Mouse (Mus musculus) hindbrain, embryonic 10.5 days (tissue): ENCODE results near the gene Pnpla7. TPM values are rescaled to one million over a fixed set of nuclear protein-coding genes. Genes with fewer than 3 reads are reported as not detected.

Source experiments
- DNase-seq: peaks from one replicate; pipeline ENCODE4 v3.0.0-alpha.2; 2017; ENCODE audit warnings: low spot score
- H3K27ac ChIP-seq: fragments of 300-500 bp; sonication (generic); 2 replicates; pipeline ENCODE4 v1.5.1; 2016; ENCODE audit warnings: mild to moderate bottlenecking, moderate library complexity
- H3K27me3 ChIP-seq: fragments of 300-500 bp; sonication (generic); 2 replicates; pipeline ENCODE4 v1.6.1; 2016; ENCODE audit warnings: mild to moderate bottlenecking; ENCODE audit not compliant: poor library complexity, insufficient read depth, severe bottlenecking
- H3K36me3 ChIP-seq: fragments of 300-500 bp; sonication (generic); 2 replicates; pipeline ENCODE4 v1.6.1; 2016; ENCODE audit warnings: mild to moderate bottlenecking, moderate library complexity
- H3K4me1 ChIP-seq: fragments of 300-500 bp; sonication (generic); replicated peaks from 2 replicates; pipeline ENCODE4 v1.6.1; 2016; ENCODE audit warnings: mild to moderate bottlenecking
- H3K4me3 ChIP-seq: fragments of 300-500 bp; sonication (generic); 2 replicates; pipeline ENCODE4 v1.5.1; 2016; ENCODE audit warnings: mild to moderate bottlenecking, moderate library complexity
- H3K9me3 ChIP-seq: fragments of 300-500 bp; sonication (generic); 2 replicates; pipeline ENCODE4 v1.6.1; 2016; ENCODE audit warnings: mild to moderate bottlenecking, moderate library complexity
- WGBS: fragments of 180-500 bp; shearing (Covaris S2); methylation state at CpG from one replicate; pipeline ENCODE4 v1.1.7; 2016; 5-methylcytosine and 5-hydroxymethylcytosine counted together
- polyA plus RNA-seq: library from polyadenylated mRNA; unstranded; fragments of >200 nt; fragmentation: Nextera tagmentation; extraction: Ambion mirVana; gene quantifications from 2 replicates; pipeline ENCODE4 v1.2.1, GENCODE M21; 2016

The Pnpla7 gene
- polyA plus RNA-seq, 1 experiment from 2014 or later: 3.9 TPM

GRCm38 (mm10) chr2:25006767-25007166 lies 30.9 kb downstream of the Pnpla7 start:
- WGBS: 86% methylated on average over 1 of the region's 1 CpGs
- no peak overlapping the region for H3K4me3 ChIP-seq

GRCm38 (mm10) chr2:25008250-25008649 lies 32.4 kb downstream of the Pnpla7 start:
- H3K36me3 ChIP-seq: no peaks in the 10 kb centered on the region
- no peaks in the 10 kb centered on the region for H3K27me3 ChIP-seq
- H3K4me3 ChIP-seq: no peak overlapping the region
- H3K4me1 ChIP-seq: no peaks in the 10 kb centered on the region
- no peak overlapping the region for H3K27ac ChIP-seq
- no peaks in the 10 kb centered on the region for H3K9me3 ChIP-seq
- no peak for DNase-seq

More at GRCm38 (mm10) chr2:25006767-25007166, 30.9 kb downstream of the Pnpla7 start:
- Histone ChIP-seq H3K27ac (no peak overlapping the region), H3K4me1 (no peaks in the 10 kb centered on the region), H3K36me3 (no peaks in the 10 kb centered on the region), H3K9me3 (no peaks in the 10 kb centered on the region), H3K27me3 (no peaks in the 10 kb centered on the region)
- no peak for DNase-seq

DNA sequence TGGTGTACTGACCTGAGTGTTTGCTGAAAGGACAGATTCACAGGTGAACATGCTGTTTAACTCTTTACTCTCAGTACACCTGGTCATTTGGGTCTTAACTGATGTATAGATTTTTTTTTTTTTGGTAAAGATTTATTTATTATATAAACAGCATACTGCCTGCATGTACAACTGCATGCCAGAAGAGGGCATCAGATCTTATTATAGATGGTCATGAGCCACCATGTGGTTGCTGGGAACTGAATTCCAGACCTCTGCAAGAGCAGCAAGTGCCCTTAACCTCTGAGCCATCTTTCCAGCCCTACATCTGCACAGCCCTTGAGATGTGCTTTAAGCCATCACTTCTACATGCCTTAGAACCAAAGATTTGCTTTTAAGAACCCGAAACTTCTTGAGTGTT lies 46.8 kb downstream of the Pnpla7 start:
- Histone ChIP-seq H3K9me3 (no peaks in the 10 kb centered on the region), H3K27me3 (no peaks in the 10 kb centered on the region), H3K36me3 (0 out of 2 replicates have a peak, but pooled peaks cover 3% of the 10 kb centered on the region), H3K4me1 (0 out of 2 replicates have a peak, but pooled peaks cover 6% of the 10 kb centered on the region), H3K27ac (no peak overlapping the region), H3K4me3 (no peak overlapping the region)
- 94% methylated on average over 1 of the region's 1 CpGs for WGBS
- DNase-seq: no peak

DNA sequence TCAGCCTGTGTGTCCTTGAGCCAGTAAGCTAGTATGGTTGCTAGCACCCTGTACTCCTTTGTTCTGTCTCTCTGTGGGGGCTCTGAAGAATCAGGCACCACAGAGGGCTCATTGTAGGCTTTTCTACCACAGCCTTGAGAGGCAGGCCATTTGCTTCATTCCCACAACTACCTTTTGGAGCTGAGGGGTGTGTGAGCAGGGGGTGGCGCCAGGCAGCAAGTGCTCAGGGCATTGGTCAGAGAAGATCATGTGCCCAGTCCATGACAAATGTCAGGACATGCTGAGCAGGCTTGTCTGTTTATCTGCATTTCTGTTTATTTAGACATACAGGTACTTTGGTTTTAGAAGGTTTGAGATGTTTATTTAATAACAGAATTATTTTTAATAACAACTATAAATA lies 49.3 kb downstream of the Pnpla7 start:
- Histone ChIP-seq H3K9me3 (no peaks in the 10 kb centered on the region), H3K4me3 (no peak overlapping the region), H3K36me3 (no peaks in the 10 kb centered on the region), H3K4me1 (0 out of 2 replicates have a peak, but pooled peaks cover 6% of the 10 kb centered on the region), H3K27ac (no peak overlapping the region), H3K27me3 (no peaks in the 10 kb centered on the region)
- no peak for DNase-seq
- 83% methylated on average over 1 of the region's 1 CpGs for WGBS

DNA sequence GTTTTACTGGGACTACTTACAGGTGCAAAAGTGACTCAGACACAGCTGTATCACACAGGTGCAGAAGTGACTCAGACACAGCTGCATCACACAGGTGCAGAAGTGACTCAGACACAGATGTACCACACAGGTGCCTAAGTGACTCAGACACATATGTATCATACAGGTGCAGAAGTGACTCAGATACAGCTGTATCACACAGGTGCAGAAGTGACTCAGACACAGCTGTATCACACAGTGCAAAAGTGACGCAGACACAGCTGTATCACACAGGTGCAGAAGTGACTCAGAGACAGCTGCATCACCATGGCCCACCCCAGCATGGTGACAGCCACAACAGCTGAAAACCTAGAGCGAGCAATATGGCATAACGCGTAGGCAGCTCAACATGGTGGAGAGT lies 59.2 kb downstream of the Pnpla7 start:
- DNase-seq: no peak
- H3K27me3 ChIP-seq: no peaks in the 10 kb centered on the region
- WGBS: 95% methylated on average over 4 of the region's 4 CpGs
- H3K27ac ChIP-seq: no peak overlapping the region
- no peaks in the 10 kb centered on the region for H3K4me1 ChIP-seq
- H3K9me3 ChIP-seq: no peaks in the 10 kb centered on the region
- no peaks in the 10 kb centered on the region for H3K36me3 ChIP-seq
- no peak overlapping the region for H3K4me3 ChIP-seq

DNA sequence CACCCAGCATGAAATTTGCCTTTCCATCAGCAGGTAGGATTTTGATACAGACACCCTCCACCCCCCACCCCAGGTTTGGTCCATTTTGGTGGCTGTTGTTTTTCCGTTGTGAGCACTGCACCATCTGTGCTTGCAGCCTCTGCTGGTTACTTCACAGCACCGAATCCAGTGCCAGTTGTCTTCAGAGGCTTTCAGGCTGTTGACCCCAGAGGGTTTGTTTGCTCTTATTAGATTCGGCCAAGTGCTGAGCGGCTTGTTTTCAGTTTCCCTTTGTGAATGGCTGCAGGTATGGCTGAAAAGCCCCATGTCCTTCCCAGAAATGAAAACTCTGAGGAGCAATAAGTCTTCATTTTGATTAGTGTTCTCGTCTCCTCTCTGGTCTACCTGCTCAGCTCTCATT lies 64.3 kb downstream of the Pnpla7 start:
- Histone ChIP-seq H3K27ac (no peak overlapping the region), H3K9me3 (no peaks in the 10 kb centered on the region)
- 89% methylated on average over 5 of the region's 5 CpGs for WGBS

DNA sequence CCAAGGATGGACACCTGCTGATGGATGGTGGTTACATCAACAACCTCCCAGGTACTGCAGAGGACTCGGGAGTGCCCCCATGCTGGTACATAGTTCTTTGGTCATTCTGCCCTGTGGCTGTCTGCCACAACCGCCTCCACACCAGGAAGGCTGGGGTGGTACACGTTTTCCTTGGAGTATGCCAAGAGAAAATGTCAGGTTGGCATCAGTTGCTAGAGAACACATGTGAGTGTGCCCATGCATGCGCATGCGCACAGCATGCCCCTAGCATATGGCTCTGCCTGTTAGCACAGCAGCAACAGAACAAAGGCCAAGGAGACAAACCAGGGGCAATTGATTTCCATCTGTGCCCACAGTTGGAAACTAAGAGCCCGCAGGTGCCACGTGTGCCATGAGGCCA lies 75.1 kb downstream of the Pnpla7 start:
- DNase-seq: no peak
- peaks cover 28% of the 10 kb centered on the region for H3K4me1 ChIP-seq
- no peak overlapping the region for H3K27ac ChIP-seq
- no peaks in the 10 kb centered on the region for H3K27me3 ChIP-seq
- WGBS: 87% methylated on average over 7 of the region's 7 CpGs
- H3K9me3 ChIP-seq: no peaks in the 10 kb centered on the region
- H3K4me3 ChIP-seq: no peak overlapping the region
- peaks cover 5% of the 10 kb centered on the region; the same call in 1 of the 2 replicates for H3K36me3 ChIP-seq

More for the DNA sequence above, 64.3 kb downstream of the Pnpla7 start:
- no peaks in the 10 kb centered on the region for H3K4me1 ChIP-seq
- no peaks in the 10 kb centered on the region for H3K36me3 ChIP-seq
- H3K27me3 ChIP-seq: no peaks in the 10 kb centered on the region
- DNase-seq: no peak
- no peak overlapping the region for H3K4me3 ChIP-seq

GRCm38 (mm10) chr2:25051450-25051849 lies 75.6 kb downstream of the Pnpla7 start:
- no peak for DNase-seq
- 81% methylated on average over 8 of the region's 8 CpGs for WGBS
- no peaks in the 10 kb centered on the region for H3K27me3 ChIP-seq
- peaks cover 30% of the 10 kb centered on the region for H3K4me1 ChIP-seq
- no peaks in the 10 kb centered on the region for H3K9me3 ChIP-seq
- H3K36me3 ChIP-seq: peaks cover 11% of the 10 kb centered on the region
- H3K27ac ChIP-seq: no peak overlapping the region
- no peak overlapping the region for H3K4me3 ChIP-seq

DNA sequence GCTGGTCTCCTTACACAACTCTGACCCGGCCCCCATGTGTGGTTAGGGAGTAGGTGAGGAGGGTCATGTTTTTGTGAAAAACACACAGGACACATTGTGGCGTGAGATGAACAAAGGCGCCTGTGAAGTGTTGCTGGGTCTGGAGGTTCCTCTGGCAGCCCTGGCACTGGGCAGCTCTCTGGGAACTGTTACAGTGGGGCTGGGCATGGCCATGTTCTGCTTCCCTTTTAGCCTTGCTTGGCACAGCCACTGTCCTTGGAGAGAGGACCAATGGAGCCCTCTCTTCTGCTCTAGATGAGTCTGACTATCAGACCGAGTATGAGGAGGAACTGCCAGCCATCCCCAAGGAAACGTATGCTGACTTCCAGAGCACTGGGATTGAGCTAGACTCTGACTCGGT lies 77.3 kb downstream of the Pnpla7 start:
- no peaks in the 10 kb centered on the region for H3K9me3 ChIP-seq
- no peaks in the 10 kb centered on the region for H3K27me3 ChIP-seq
- no peak overlapping the region; the same call in 1 of the 2 replicates for H3K27ac ChIP-seq
- no peak overlapping the region for H3K4me3 ChIP-seq
- peaks cover 30% of the 10 kb centered on the region for H3K4me1 ChIP-seq
- DNase-seq: no peak
- peaks cover 24% of the 10 kb centered on the region for H3K36me3 ChIP-seq
- 93% methylated on average over 6 of the region's 6 CpGs for WGBS

DNA sequence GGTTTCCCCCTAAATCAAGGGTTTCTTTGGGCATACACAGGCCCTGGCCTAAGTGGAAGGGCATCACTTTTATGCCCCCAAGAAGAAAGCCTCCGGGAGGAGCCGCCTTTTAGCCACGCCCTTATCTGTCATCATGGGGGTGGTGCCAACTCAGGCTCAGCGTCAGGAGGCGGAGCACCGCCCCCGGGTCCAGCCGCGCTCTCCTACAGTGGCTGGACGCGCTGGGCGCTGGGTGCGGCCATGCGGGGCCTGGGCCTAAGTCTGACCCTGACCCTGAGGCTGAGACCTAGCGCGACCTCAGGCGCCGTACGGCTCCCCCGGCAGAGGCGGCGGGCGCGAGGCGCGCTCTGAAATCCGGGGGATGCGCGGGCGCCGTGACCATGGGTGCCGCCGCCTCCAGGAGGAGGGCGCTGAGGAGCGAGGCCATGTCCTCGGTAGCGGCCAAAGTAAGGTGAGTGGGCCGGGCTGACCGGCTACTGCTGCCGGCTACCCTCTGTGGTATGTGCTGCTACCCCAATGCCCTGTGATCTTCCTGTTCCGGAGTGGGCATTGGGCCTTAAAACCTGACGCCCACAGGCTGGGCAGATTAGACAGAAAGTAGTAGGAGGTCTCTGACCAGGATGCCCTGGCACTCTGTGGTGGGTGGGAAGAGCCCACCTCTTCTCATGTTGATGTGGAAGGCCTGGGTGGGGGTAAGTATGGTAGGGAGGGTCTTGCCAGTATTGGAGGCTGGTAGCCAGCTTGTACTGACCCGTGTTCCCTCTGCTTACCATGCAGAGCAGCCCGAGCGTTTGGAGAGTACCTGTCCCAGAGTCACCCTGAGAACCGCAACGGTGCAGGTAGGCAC lies 78.6 kb downstream of the Pnpla7 start, which contains the start of gene Nsmf:
Gene Nsmf (plus strand): TSS at position 135 of the 847 bp plus-strand sequence.
- no peaks in the 10 kb centered on the region for H3K9me3 ChIP-seq
- H3K36me3 ChIP-seq: peaks cover 38% of the 10 kb centered on the region
- H3K4me3 ChIP-seq: peak within 1 kb of the TSS; percentile 70
- 5% methylated on average over 47 of the region's 47 CpGs for WGBS
- peak; percentile 87 for DNase-seq
- H3K4me1 ChIP-seq: peaks cover 30% of the 10 kb centered on the region
- H3K27ac ChIP-seq: peak within 1 kb of the TSS; percentile 91
- H3K27me3 ChIP-seq: no peaks in the 10 kb centered on the region

GRCm38 (mm10) chr2:25055068-25055405 lies 79.2 kb downstream of the Pnpla7 start:
- peak overlapping the region; percentile 70 for H3K4me3 ChIP-seq
- DNase-seq: no peak
- H3K27me3 ChIP-seq: no peaks in the 10 kb centered on the region
- peak overlapping the region; percentile 91; the same call in 1 of the 2 replicates for H3K27ac ChIP-seq
- peaks cover 30% of the 10 kb centered on the region for H3K4me1 ChIP-seq
- peaks cover 44% of the 10 kb centered on the region for H3K36me3 ChIP-seq
- H3K9me3 ChIP-seq: no peaks in the 10 kb centered on the region
- 68% methylated on average over 2 of the region's 2 CpGs for WGBS

- Histone ChIP-seq H3K36me3 (peaks cover 49% of the 10 kb centered on the region), H3K4me1 (peaks cover 30% of the 10 kb centered on the region), H3K4me3 (peak overlapping the region; percentile 70), H3K27ac (0 out of 2 replicates have a peak overlapping the region, but pooled peaks have one; percentile 91), H3K9me3 (no peaks in the 10 kb centered on the region), H3K27me3 (no peaks in the 10 kb centered on the region)
- 91% methylated on average over 21 of the region's 21 CpGs for WGBS
- DNase-seq: no peak
These were observed 79.7 kb downstream of the Pnpla7 start for GRCm38 (mm10) chr2:25055409-25056155.

DNA sequence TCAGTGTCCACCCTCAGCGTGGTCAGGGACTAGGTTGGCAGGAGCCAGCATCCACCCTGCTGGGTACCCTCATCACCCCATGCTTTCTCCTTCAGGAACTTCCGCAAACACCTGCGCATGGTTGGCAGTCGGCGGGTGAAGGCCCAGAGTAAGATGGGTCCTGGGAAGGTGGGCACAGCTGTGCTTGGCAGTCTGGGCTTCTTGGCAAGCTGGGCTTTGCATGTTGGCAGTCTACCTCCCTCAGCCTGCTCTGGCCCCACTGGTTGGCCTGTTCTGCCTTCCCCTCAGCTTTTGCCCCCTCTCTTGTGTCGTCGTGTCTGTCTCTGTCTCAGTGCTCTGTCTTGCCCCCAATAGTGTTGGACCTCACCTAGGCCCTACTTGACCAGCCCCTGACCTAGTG lies 83.1 kb downstream of the Pnpla7 start:
- Histone ChIP-seq H3K4me3 (no peak overlapping the region), H3K4me1 (peaks cover 21% of the 10 kb centered on the region), H3K27me3 (no peaks in the 10 kb centered on the region), H3K36me3 (peaks cover 79% of the 10 kb centered on the region), H3K9me3 (no peaks in the 10 kb centered on the region), H3K27ac (no peak overlapping the region)
- no peak for DNase-seq
- 92% methylated on average over 7 of the region's 7 CpGs for WGBS
